Mouse (Mus musculus) CH12.LX (cell line): Measurements from ENCODE around the gene Nfatc2. TPM values are rescaled to one million over a fixed set of nuclear protein-coding genes. Genes with fewer than 3 reads are reported as not detected.

Source experiments
- DNase-seq: peaks from one replicate; pipeline ENCODE4 v3.0.0-alpha.2; 2013; ENCODE audit errors: extremely low read depth
- H3K27ac ChIP-seq: 2 replicates; pipeline ENCODE4 v1.5.1; 2012; ENCODE audit warnings: low read depth, mild to moderate bottlenecking, control low read depth, moderate library complexity; ENCODE audit not compliant: insufficient read depth
- H3K27me3 ChIP-seq: replicated peaks from 2 replicates; pipeline ENCODE3; 2012; ENCODE audit warnings: inconsistent platforms
- H3K36me3 ChIP-seq, 2 experiments: replicated peaks in 1 of 2; 2 replicates each; pipeline versions ENCODE3 to v1.6.1; 2012; ENCODE audit warnings: inconsistent platforms in 1 of 2, low read length in 1 of 2, mild to moderate bottlenecking in 1 of 2, mixed read lengths in 1 of 2, moderate library complexity in 1 of 2; ENCODE audit not compliant: control insufficient read depth in 1 of 2, insufficient read depth in 1 of 2
- H3K4me1 ChIP-seq, 2 experiments: 2 replicates each; pipeline ENCODE4 v1.6.1; 2012; ENCODE audit warnings: inconsistent platforms in 1 of 2, moderate library complexity in 1 of 2; ENCODE audit not compliant: insufficient read depth in 2 of 2, control insufficient read depth in 1 of 2
- H3K4me2 ChIP-seq: 2 replicates; pipeline ENCODE4 v1.6.1; 2012; ENCODE audit warnings: low read depth, mild to moderate bottlenecking, control low read depth; ENCODE audit not compliant: poor library complexity, insufficient read depth, severe bottlenecking
- H3K4me3 ChIP-seq, 3 experiments: fragments of 150-350 bp in 1 of 3; sonication (generic) in 1 of 3; replicated peaks in 1 of 3; 2 replicates each; pipeline versions ENCODE3 to v1.5.1; 2011 to 2012; ENCODE audit warnings: low read depth in 2 of 3, low read length in 2 of 3, mild to moderate bottlenecking in 2 of 3, moderate library complexity in 2 of 3, control low read depth in 1 of 3, improper control_type of control experiment in 1 of 3, inconsistent platforms in 1 of 3, mixed read lengths in 1 of 3; ENCODE audit not compliant: poor library complexity in 1 of 3
- H3K79me2 ChIP-seq: replicated peaks from 2 replicates; pipeline ENCODE4 v1.6.1; 2012; ENCODE audit warnings: mild to moderate bottlenecking, moderate library complexity; ENCODE audit not compliant: control insufficient read depth, poor library complexity, insufficient read depth, severe bottlenecking; ENCODE audit errors: extremely low read depth
- H3K9ac ChIP-seq: 2 replicates; pipeline ENCODE4 v1.6.1; 2012; ENCODE audit warnings: low read depth, mild to moderate bottlenecking, control low read depth, moderate library complexity; ENCODE audit not compliant: insufficient read depth
- H3K9me3 ChIP-seq: replicated peaks from 2 replicates; pipeline ENCODE3; 2012; ENCODE audit warnings: low read length, inconsistent platforms, mixed read lengths
- BHLHE40 ChIP-seq: IDR thresholded peaks from 2 replicates; pipeline ENCODE4 v1.6.1; 2011; ENCODE audit warnings: mild to moderate bottlenecking, low read depth, low read length, improper control_type of control experiment
- CHD1 ChIP-seq: IDR thresholded peaks from 2 replicates; pipeline ENCODE4 v1.6.1; 2012; ENCODE audit warnings: low read depth, low read length, improper control_type of control experiment, inconsistent platforms
- CTCF ChIP-seq, 2 experiments: IDR thresholded peaks in 1 of 2; conservative IDR thresholded peaks in 1 of 2; 2 replicates each; pipeline ENCODE4 v1.5.1; 2011 to 2012; ENCODE audit warnings: low read depth in 2 of 2, low read length in 2 of 2, improper control_type of control experiment in 1 of 2, inconsistent platforms in 1 of 2, mild to moderate bottlenecking in 1 of 2, moderate library complexity in 1 of 2
- E2F4 ChIP-seq: IDR thresholded peaks from 2 replicates; pipeline ENCODE4 v1.6.1; 2011; ENCODE audit warnings: low read depth, low read length, improper control_type of control experiment; ENCODE audit not compliant: insufficient replicate concordance
- ELF1 ChIP-seq: IDR thresholded peaks from 2 replicates; pipeline ENCODE4 v1.6.1; 2014; ENCODE audit warnings: low read depth, mild to moderate bottlenecking, inconsistent platforms, low read length, improper control_type of control experiment
- ETS1 ChIP-seq: conservative IDR thresholded peaks from 2 replicates; pipeline ENCODE4 v1.6.1; 2012; ENCODE audit warnings: low read depth, mild to moderate bottlenecking, inconsistent platforms, low read length, improper control_type of control experiment, moderate library complexity
- HCFC1 ChIP-seq: IDR thresholded peaks from 2 replicates; pipeline ENCODE4 v1.6.1; 2012; ENCODE audit warnings: low read depth, mild to moderate bottlenecking, inconsistent platforms, low read length, improper control_type of control experiment
- IRF4 ChIP-seq: IDR thresholded peaks from 2 replicates; pipeline ENCODE4 v1.6.1; 2014; ENCODE audit warnings: low read depth, mild to moderate bottlenecking, inconsistent platforms, low read length, improper control_type of control experiment
- JUND ChIP-seq: conservative IDR thresholded peaks from 2 replicates; pipeline ENCODE4 v1.6.1; 2011; ENCODE audit warnings: low read depth, low read length, improper control_type of control experiment
- KAT2A ChIP-seq: IDR thresholded peaks from 2 replicates; pipeline ENCODE4 v1.6.1; 2012; ENCODE audit warnings: low read length, improper control_type of control experiment, inconsistent platforms; ENCODE audit not compliant: insufficient replicate concordance
- MAZ ChIP-seq: IDR thresholded peaks from 2 replicates; pipeline ENCODE4 v1.6.1; 2012; ENCODE audit warnings: low read depth, mild to moderate bottlenecking, inconsistent platforms, low read length, improper control_type of control experiment, moderate library complexity
- MEF2A ChIP-seq: IDR thresholded peaks from 2 replicates; pipeline ENCODE4 v1.6.1; 2014; ENCODE audit warnings: low read depth, mild to moderate bottlenecking, inconsistent platforms, low read length, improper control_type of control experiment, borderline replicate concordance
- NELFE ChIP-seq: IDR thresholded peaks from 2 replicates; pipeline ENCODE4 v1.6.1; 2011; ENCODE audit warnings: low read depth, low read length, improper control_type of control experiment
- PAX5 ChIP-seq: IDR thresholded peaks from 2 replicates; pipeline ENCODE4 v1.6.1; 2012; ENCODE audit warnings: low read length, inconsistent platforms, mixed read lengths
- POLR2A ChIP-seq: IDR thresholded peaks from 2 replicates; pipeline ENCODE4 v1.6.1; 2011; ENCODE audit warnings: low read depth, mild to moderate bottlenecking, improper control_type of control experiment, low read length
- RAD21 ChIP-seq: IDR thresholded peaks from 2 replicates; pipeline ENCODE4 v1.6.1; 2011; ENCODE audit warnings: low read depth, mild to moderate bottlenecking, low read length, improper control_type of control experiment, moderate library complexity
- SMC3 ChIP-seq: IDR thresholded peaks from 2 replicates; pipeline ENCODE4 v1.6.1; 2011; ENCODE audit warnings: low read depth, low read length, improper control_type of control experiment
- TCF12 ChIP-seq: IDR thresholded peaks from 2 replicates; pipeline ENCODE4 v1.6.1; 2014; ENCODE audit warnings: low read depth, mild to moderate bottlenecking, inconsistent platforms, low read length, improper control_type of control experiment
- UBTF ChIP-seq: IDR thresholded peaks from 2 replicates; pipeline ENCODE4 v1.6.1; 2012; ENCODE audit warnings: low read depth, mild to moderate bottlenecking, inconsistent platforms, low read length, improper control_type of control experiment, moderate library complexity
- USF2 ChIP-seq: conservative IDR thresholded peaks from 2 replicates; pipeline ENCODE4 v1.6.1; 2011; ENCODE audit warnings: low read depth, low read length, improper control_type of control experiment
- ZMIZ1 ChIP-seq: IDR thresholded peaks from 2 replicates; pipeline ENCODE4 v1.6.1; 2012; ENCODE audit warnings: low read depth, mild to moderate bottlenecking, inconsistent platforms, low read length, improper control_type of control experiment
- ZNF384 ChIP-seq: IDR thresholded peaks from 2 replicates; pipeline ENCODE4 v1.6.1; 2012; ENCODE audit warnings: low read depth, low read length, improper control_type of control experiment, inconsistent platforms
- dilution Hi-C: fragments of 300-500 bp; cut with MboI; formaldehyde crosslinking; loops from 2 replicates; pipeline ENCODE4 v1.14.3; 2020; ENCODE audit warnings: low sequenced_read_pairs; ENCODE audit not compliant: extremely low pct_unique_long_range_greater_than_20kb, extremely low pct_ligation_motif_present
- in situ Hi-C: fragments of 300-500 bp; cut with MboI; formaldehyde crosslinking; loops from 3 replicates; pipeline ENCODE4 v1.14.3; 2019; ENCODE audit warnings: low sequenced_read_pairs, low pct_ligation_motif_present, low pct_unique_long_range_greater_than_20kb, mixed read lengths
- polyA plus RNA-seq: library from polyadenylated mRNA; unstranded; fragments of >175 nt; gene quantifications from 2 replicates; pipeline ENCODE4 v1.2.1, GENCODE M21; 2012; ENCODE audit warnings: low read depth; ENCODE audit not compliant: insufficient read length
- total RNA-seq, 2 experiments: library from RNA; depleted of rRNA; stranded (reverse); fragments of 300-350 nt in 1 of 2; fragments of >200 nt in 1 of 2; gene quantifications; 2 replicates each; pipeline ENCODE4 v1.2.3; 2012 to 2014

Nfatc2 gene
- total and polyA plus RNA-seq, 3 experiments = 1.8 to 4.8 (median 3.6) TPM

GRCm38 (mm10) chr2:168467166-168467565 lies 134.3 kb downstream of the Nfatc2 start:
- dilution Hi-C loops = no loop called here
- H3K27me3 ChIP-seq = peaks cover 50% of the 10 kb centered on the region

DNA sequence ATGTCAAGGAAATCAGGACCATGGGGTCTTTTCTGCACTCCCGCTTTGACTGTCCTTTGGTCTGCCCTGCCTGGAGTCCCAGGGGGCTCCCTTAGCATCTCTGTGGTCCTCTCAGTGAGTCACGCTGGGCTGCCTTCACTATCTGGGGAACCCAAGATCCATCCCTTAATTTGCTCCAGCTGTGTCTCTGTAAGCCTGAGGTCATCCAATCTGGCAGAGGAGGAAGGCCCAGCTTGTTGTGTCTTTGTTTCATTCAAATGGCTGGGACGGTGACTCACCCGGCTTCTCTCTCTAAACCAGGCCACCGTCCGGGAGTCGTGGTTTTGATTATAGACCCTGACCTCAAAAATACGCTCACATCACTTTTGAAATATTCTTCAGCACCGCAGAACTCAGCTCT lies 135.4 kb downstream of the Nfatc2 start:
- TF ChIP-seq ZMIZ1 = no peak
- TF ChIP-seq E2F4 = no peak
- no peak for TF ChIP-seq UBTF
- no peak for TF ChIP-seq JUND
- dilution Hi-C loops = no loop called here
- H3K4me3 ChIP-seq = no peak overlapping the region

More at GRCm38 (mm10) chr2:168467166-168467565, 134.3 kb downstream of the Nfatc2 start:
- Histone ChIP-seq H3K9ac (no peak overlapping the region), H3K4me3 (no peak overlapping the region), H3K4me1 (peaks cover 5 to 19% of the 10 kb centered on the region in 2 experiments; a peak in 3 of 4 replicates), H3K36me3 (no peaks in the 10 kb centered on the region), H3K79me2 (no peaks in the 10 kb centered on the region), H3K4me2 (no peak overlapping the region), H3K9me3 (no peaks in the 10 kb centered on the region), H3K27ac (no peak overlapping the region)
- in situ Hi-C loops = loop anchor here (25.0 kb wide), 1 partner anchor 420 kb away; no protein-coding TSS in a partner anchor
- TF ChIP-seq CTCF (conservative IDR thresholded peaks at IDR 0.05 in 1 of 2, IDR thresholded peaks at IDR 0.05 in 1 of 2; ENCODE audit: low read depth in 2 of 2, low read length in 2 of 2) (0 out of 4 replicates have a peak, but pooled peaks of 1 of the 2 experiments have one; percentile 6), CHD1 (no peak)
- no peak for DNase-seq

DNA sequence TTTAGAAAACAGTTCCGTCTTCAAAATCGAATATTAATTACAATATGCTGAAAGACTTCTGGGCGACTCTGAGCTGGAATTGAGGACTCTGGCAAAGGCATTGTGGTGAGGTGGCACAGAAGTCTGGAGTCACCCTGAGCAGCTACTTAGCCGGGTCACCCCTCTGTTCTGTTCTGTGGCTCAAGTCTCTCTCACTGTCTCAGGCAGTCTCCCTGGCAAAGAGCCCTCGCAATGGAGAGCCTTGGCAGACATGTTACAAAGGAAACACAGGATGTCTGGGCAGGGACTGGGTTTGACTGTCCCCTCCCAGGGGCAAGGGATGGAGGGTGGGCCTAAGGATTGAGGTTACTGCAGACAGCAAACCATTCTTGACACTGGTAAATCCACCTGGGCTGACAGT lies 135.8 kb downstream of the Nfatc2 start:
- peaks cover 5 to 15% of the 10 kb centered on the region in 2 experiments; a peak in 3 of 4 replicates for H3K4me1 ChIP-seq
- H3K4me2 ChIP-seq = no peak overlapping the region
- no peak overlapping the region for H3K27ac ChIP-seq
- H3K79me2 ChIP-seq = no peaks in the 10 kb centered on the region
- H3K27me3 ChIP-seq = peaks cover 37% of the 10 kb centered on the region
- DNase-seq = no peak
- TF ChIP-seq ZNF384 (no peak), KAT2A (no peak), IRF4 (no peak), TCF12 (no peak), ELF1 (no peak), UBTF (no peak), SMC3 (no peak), MEF2A (no peak), ETS1 (no peak), HCFC1 (no peak), NELFE (no peak), MAZ (no peak), BHLHE40 (no peak), RAD21 (no peak), POLR2A (no peak), USF2 (no peak), PAX5 (no peak)
- dilution Hi-C loops = no loop called here
- H3K9ac ChIP-seq = no peak overlapping the region
- no peaks in the 10 kb centered on the region for H3K36me3 ChIP-seq
- in situ Hi-C loops = loop anchor here (25.0 kb wide), 1 partner anchor 422 kb away; no protein-coding TSS in a partner anchor
- no peak overlapping the region for H3K4me3 ChIP-seq
- H3K9me3 ChIP-seq = no peaks in the 10 kb centered on the region

More for the DNA sequence above, 135.4 kb downstream of the Nfatc2 start:
- H3K36me3 ChIP-seq = no peaks in the 10 kb centered on the region
- in situ Hi-C loops = loop anchor here (25.0 kb wide), 1 partner anchor 421 kb away; no protein-coding TSS in a partner anchor
- H3K4me1 ChIP-seq = peaks cover 5 to 15% of the 10 kb centered on the region in 2 experiments; a peak in 3 of 4 replicates
- DNase-seq = no peak
- no peaks in the 10 kb centered on the region for H3K79me2 ChIP-seq
- peaks cover 42% of the 10 kb centered on the region for H3K27me3 ChIP-seq
- no peak overlapping the region for H3K4me2 ChIP-seq
- H3K27ac ChIP-seq = no peak overlapping the region
- H3K9ac ChIP-seq = no peak overlapping the region
- no peaks in the 10 kb centered on the region for H3K9me3 ChIP-seq
